Mouse (Mus musculus) E14TG2a.4 (cell line): ENCODE results near the gene Ear6.

Experiments
- H3K27me3 ChIP-seq: 2 replicates; pipeline ENCODE4 v1.6.1; 2014; ENCODE audit warnings: low read length, control low read depth; ENCODE audit not compliant: insufficient read depth
- H3K36me3 ChIP-seq: 2 replicates; pipeline ENCODE4 v1.6.1; 2014; ENCODE audit warnings: low read length, control low read depth; ENCODE audit not compliant: insufficient read depth
- H3K4me1 ChIP-seq: replicated peaks from 2 replicates; pipeline ENCODE4 v1.6.1; 2014; ENCODE audit warnings: low read depth, low read length, control low read depth
- H3K4me3 ChIP-seq: replicated peaks from 2 replicates; pipeline ENCODE4 v1.5.1; 2014; ENCODE audit warnings: mild to moderate bottlenecking, low read length
- H3K9me3 ChIP-seq: 2 replicates; pipeline ENCODE4 v1.6.1; 2014; ENCODE audit warnings: low read length, control low read depth
- CTCF ChIP-seq: conservative IDR thresholded peaks from 2 replicates; pipeline ENCODE4 v1.5.1; 2014; ENCODE audit warnings: low read length
- NANOG ChIP-seq: IDR thresholded peaks from 2 replicates; pipeline ENCODE4 v1.6.1; 2014; ENCODE audit warnings: borderline replicate concordance, low read length, mixed read lengths
- POU5F1 ChIP-seq: IDR thresholded peaks from 2 replicates; pipeline ENCODE4 v1.6.1; 2014; ENCODE audit warnings: low read length, borderline replicate concordance

Ear6 gene

GRCm38 (mm10) chr14:51892191-51892939, 38.9 kb downstream of the Ear6 start, which contains the start of gene Slc39a2:
Gene Slc39a2, plus strand, starts transcription at chr14:51892889.
- TF ChIP-seq CTCF (no peak), POU5F1 (no peak), NANOG (peak; percentile 87)
- Histone ChIP-seq H3K9me3 (no peaks in the 10 kb centered on the region), H3K36me3 (peaks cover 44% of the 10 kb centered on the region), H3K4me1 (peaks cover 42% of the 10 kb centered on the region), H3K27me3 (peaks cover 16% of the 10 kb centered on the region), H3K4me3 (0 out of 2 replicates have a peak within 1 kb of the TSS, but pooled peaks have one; percentile 3)

- TF ChIP-seq CTCF (no peak), NANOG (no peak), POU5F1 (no peak)
Observed at GRCm38 (mm10) chr14:51893094-51893794, 39.7 kb downstream of the Ear6 start.

GRCm38 (mm10) chr14:51893809-51894208, 40.3 kb downstream of the Ear6 start:
- peaks cover 31% of the 10 kb centered on the region for H3K36me3 ChIP-seq
- H3K9me3 ChIP-seq = no peaks in the 10 kb centered on the region
- no peak for TF ChIP-seq CTCF
- TF ChIP-seq NANOG = no peak
- no peak for TF ChIP-seq POU5F1
- peaks cover 42% of the 10 kb centered on the region for H3K4me1 ChIP-seq
- peaks cover 16% of the 10 kb centered on the region for H3K27me3 ChIP-seq
- H3K4me3 ChIP-seq = 0 out of 2 replicates have a peak overlapping the region, but pooled peaks have one; percentile 3

More at GRCm38 (mm10) chr14:51893094-51893794, 39.7 kb downstream of the Ear6 start:
- H3K4me1 ChIP-seq = peaks cover 42% of the 10 kb centered on the region
- H3K4me3 ChIP-seq = 0 out of 2 replicates have a peak overlapping the region, but pooled peaks have one; percentile 3
- no peaks in the 10 kb centered on the region for H3K9me3 ChIP-seq
- H3K36me3 ChIP-seq = peaks cover 37% of the 10 kb centered on the region
- H3K27me3 ChIP-seq = peaks cover 16% of the 10 kb centered on the region

- Histone ChIP-seq H3K4me1 (peaks cover 45% of the 10 kb centered on the region), H3K4me3 (0 out of 2 replicates have a peak overlapping the region, but pooled peaks have one; percentile 4), H3K36me3 (peaks cover 19% of the 10 kb centered on the region), H3K27me3 (peaks cover 16% of the 10 kb centered on the region), H3K9me3 (no peaks in the 10 kb centered on the region)
- TF ChIP-seq POU5F1 = no peak
- TF ChIP-seq CTCF = no peak
- no peak for TF ChIP-seq NANOG
Observed at GRCm38 (mm10) chr14:51895071-51895470, 41.6 kb downstream of the Ear6 start.

GRCm38 (mm10) chr14:51896019-51896418, 42.5 kb downstream of the Ear6 start:
- Histone ChIP-seq H3K27me3 (peaks cover 16% of the 10 kb centered on the region), H3K9me3 (no peaks in the 10 kb centered on the region), H3K4me1 (peaks cover 46% of the 10 kb centered on the region), H3K36me3 (peaks cover 9% of the 10 kb centered on the region), H3K4me3 (no peak overlapping the region)
- TF ChIP-seq POU5F1 = no peak

- no peak overlapping the region for H3K4me3 ChIP-seq
- H3K4me1 ChIP-seq = peaks cover 40% of the 10 kb centered on the region
- H3K9me3 ChIP-seq = no peaks in the 10 kb centered on the region
- H3K27me3 ChIP-seq = peaks cover 16% of the 10 kb centered on the region
- peaks cover 3% of the 10 kb centered on the region for H3K36me3 ChIP-seq
- no peak for TF ChIP-seq POU5F1
- no peak for TF ChIP-seq NANOG
- no peak for TF ChIP-seq CTCF
Observed at GRCm38 (mm10) chr14:51896539-51897170, 43.2 kb downstream of the Ear6 start.

- H3K9me3 ChIP-seq = no peaks in the 10 kb centered on the region
- no peaks in the 10 kb centered on the region for H3K36me3 ChIP-seq
- H3K4me3 ChIP-seq = no peak overlapping the region
- peaks cover 30% of the 10 kb centered on the region for H3K4me1 ChIP-seq
- TF ChIP-seq NANOG (no peak), CTCF (no peak), POU5F1 (no peak)
- H3K27me3 ChIP-seq = peaks cover 14% of the 10 kb centered on the region
Observed at GRCm38 (mm10) chr14:51899351-51899750, 45.9 kb downstream of the Ear6 start.

- peaks cover 21% of the 10 kb centered on the region for H3K4me1 ChIP-seq
- no peak overlapping the region for H3K4me3 ChIP-seq
- H3K9me3 ChIP-seq = peaks cover 31% of the 10 kb centered on the region
- no peaks in the 10 kb centered on the region for H3K27me3 ChIP-seq
- H3K36me3 ChIP-seq = peaks cover 30% of the 10 kb centered on the region
- TF ChIP-seq NANOG (no peak), POU5F1 (no peak), CTCF (peak; percentile 84)
Observed at GRCm38 (mm10) chr14:51902806-51903710, 49.6 kb downstream of the Ear6 start.
